Mouse (Mus musculus) midbrain, embryonic 14.5 days (tissue): Measurements from ENCODE around the gene Ctps. TPM values are rescaled to one million over a fixed set of nuclear protein-coding genes. Genes with fewer than 3 reads are reported as not detected.

Experiments
- ATAC-seq: fragments of 200-750 bp; cut with Nextera tagmentation; 2 replicates; pipeline ENCODE4 v1.8.0; 2017; ENCODE audit warnings: moderate number of reproducible peaks, moderate library complexity; ENCODE audit not compliant: low FRiP score, low TSS enrichment
- DNase-seq: peaks from one replicate; pipeline ENCODE4 v3.0.0-alpha.2; 2015
- H3K27ac ChIP-seq: fragments of 300-500 bp; sonication (generic); replicated peaks from 2 replicates; pipeline ENCODE4 v1.5.1; 2014; ENCODE audit warnings: mild to moderate bottlenecking, low read depth, low read length, moderate library complexity
- H3K27me3 ChIP-seq: fragments of 300-500 bp; sonication (generic); 2 replicates; pipeline ENCODE4 v1.6.1; 2014; ENCODE audit warnings: low read length, control low read depth, mixed read lengths; ENCODE audit not compliant: control insufficient read depth, insufficient read depth
- H3K36me3 ChIP-seq: fragments of 300-500 bp; sonication (generic); 2 replicates; pipeline ENCODE4 v1.6.1; 2014; ENCODE audit warnings: low read length, control low read depth; ENCODE audit not compliant: control insufficient read depth, insufficient read depth
- H3K4me1 ChIP-seq: fragments of 300-500 bp; sonication (generic); 2 replicates; pipeline ENCODE4 v1.6.1; 2014; ENCODE audit warnings: mild to moderate bottlenecking, antibody characterized with exemption, low read length, control low read depth; ENCODE audit not compliant: control insufficient read depth, insufficient read depth
- H3K4me2 ChIP-seq: fragments of 300-500 bp; sonication (generic); 2 replicates; pipeline ENCODE4 v1.6.1; 2014; ENCODE audit warnings: mild to moderate bottlenecking, low read length, moderate library complexity
- H3K4me3 ChIP-seq: fragments of 300-500 bp; sonication (generic); replicated peaks from 2 replicates; pipeline ENCODE4 v1.5.1; 2014; ENCODE audit warnings: low read depth, low read length
- H3K9ac ChIP-seq: fragments of 300-500 bp; sonication (generic); replicated peaks from 2 replicates; pipeline ENCODE4 v1.6.1; 2014; ENCODE audit warnings: mild to moderate bottlenecking, low read length, moderate library complexity
- H3K9me3 ChIP-seq: fragments of 300-500 bp; sonication (generic); 2 replicates; pipeline ENCODE4 v1.6.1; 2016; ENCODE audit warnings: low read length, control low read depth, mixed read lengths; ENCODE audit not compliant: control insufficient read depth
- WGBS: fragments of 180-500 bp; shearing (Covaris S2); extraction: QIAGEN DNeasy Blood & Tissue Kit; methylation state at CpG from one replicate; pipeline ENCODE4 v1.1.7; 2014; 5-methylcytosine and 5-hydroxymethylcytosine counted together
- polyA plus RNA-seq: library from polyadenylated mRNA; unstranded; fragments of >200 nt; fragmentation: Nextera tagmentation; extraction: Ambion mirVana; gene quantifications from 2 replicates; pipeline ENCODE4 v1.2.1, GENCODE M21; 2014

The Ctps gene
- polyA plus RNA-seq, 1 experiment from 2014 or later: 95.2 TPM

- no peaks in the 10 kb centered on the region for H3K27me3 ChIP-seq
- H3K4me2 ChIP-seq: no peak overlapping the region
- no peak overlapping the region for H3K27ac ChIP-seq
- H3K4me3 ChIP-seq: no peak overlapping the region
- no peaks in the 10 kb centered on the region for H3K4me1 ChIP-seq
- no peak for DNase-seq
- H3K9me3 ChIP-seq: no peaks in the 10 kb centered on the region
- no peak for ATAC-seq
- WGBS: 97% methylated on average over 7 of the region's 7 CpGs
- no peak overlapping the region for H3K9ac ChIP-seq
- peaks cover 55% of the 10 kb centered on the region for H3K36me3 ChIP-seq
Measured at GRCm38 (mm10) chr4:120516491-120516890, 53.6 kb downstream of the Ctps start.

GRCm38 (mm10) chr4:120514366-120514765 lies 55.7 kb downstream of the Ctps start:
- no peak overlapping the region for H3K27ac ChIP-seq
- H3K36me3 ChIP-seq: peaks cover 59% of the 10 kb centered on the region
- no peak overlapping the region for H3K4me2 ChIP-seq
- no peaks in the 10 kb centered on the region for H3K9me3 ChIP-seq
- no peak for ATAC-seq
- no peak for DNase-seq
- no peak overlapping the region for H3K9ac ChIP-seq
- H3K4me1 ChIP-seq: no peaks in the 10 kb centered on the region
- no peaks in the 10 kb centered on the region for H3K27me3 ChIP-seq
- H3K4me3 ChIP-seq: no peak overlapping the region
- 99% methylated on average over 2 of the region's 2 CpGs for WGBS

- WGBS: 95% methylated on average over 4 of the region's 4 CpGs
- Histone ChIP-seq H3K27me3 (no peaks in the 10 kb centered on the region), H3K9me3 (no peaks in the 10 kb centered on the region), H3K36me3 (peaks cover 58% of the 10 kb centered on the region), H3K27ac (no peak overlapping the region), H3K9ac (no peak overlapping the region), H3K4me1 (no peaks in the 10 kb centered on the region), H3K4me2 (no peak overlapping the region), H3K4me3 (no peak overlapping the region)
- DNase-seq: no peak
- ATAC-seq: no peak
Measured at GRCm38 (mm10) chr4:120511203-120511602, 58.9 kb downstream of the Ctps start.

- DNase-seq: no peak
- H3K9me3 ChIP-seq: no peaks in the 10 kb centered on the region
- H3K27ac ChIP-seq: no peak overlapping the region
- H3K4me1 ChIP-seq: no peaks in the 10 kb centered on the region
- no peak overlapping the region for H3K4me3 ChIP-seq
- H3K9ac ChIP-seq: no peak overlapping the region
- H3K27me3 ChIP-seq: no peaks in the 10 kb centered on the region
- ATAC-seq: no peak
- H3K36me3 ChIP-seq: peaks cover 58% of the 10 kb centered on the region
- 95% methylated on average over 1 of the region's 1 CpGs for WGBS
- no peak overlapping the region for H3K4me2 ChIP-seq
Measured at GRCm38 (mm10) chr4:120506955-120507354, 63.1 kb downstream of the Ctps start.

Other genes starting within 250 kb of the Ctps start
- 83.4 and 84.7 TPM in 2 replicates for gene Scmh1, start 165.0 kb downstream of the Ctps start, polyA plus RNA-seq
- not detected in 2 replicates for gene Slfnl1, start 38.0 kb downstream of the Ctps start, polyA plus RNA-seq
- not detected in 2 replicates for gene Gm8439, start 18.5 kb upstream of the Ctps start, polyA plus RNA-seq
- gene Cited4, start 96.3 kb upstream of the Ctps start, polyA plus RNA-seq: 1.2 TPM in 2 replicates
- gene Kcnq4, start 178.3 kb upstream of the Ctps start, polyA plus RNA-seq: 3.7 and 3.9 TPM in 2 replicates